Mouse (Mus musculus) granulocyte monocyte progenitor cell, adult 5-6 weeks (primary cell): ENCODE measurements around the gene Por. TPM values are rescaled to one million over a fixed set of nuclear protein-coding genes. Genes with fewer than 3 reads are reported as not detected.

Experiments used
- ATAC-seq: replicated peaks from 2 replicates; pipeline ENCODE4 v1.8.0; 2016; ENCODE audit warnings: mild to moderate bottlenecking, moderate TSS enrichment, inconsistent platforms; ENCODE audit not compliant: poor library complexity, severe bottlenecking
- total RNA-seq, 2 experiments: library from RNA; stranded (forward) in 1 of 2; stranded (reverse) in 1 of 2; fragments of 200-712, 200-1000 nt in 1 of 2; fragments of >200 nt in 1 of 2; fragmentation: Nextera tagmentation in 1 of 2; gene quantifications; 2 replicates each; pipeline ENCODE4 v1.2.3; 2014 to 2017

Gene Por
- total RNA-seq, 2 experiments from 2014 or later: 26.7 to 28.7 TPM

GRCm38 (mm10) chr5:135724536-135725322, 54.9 kb downstream of the Por start:
- ATAC-seq: no peak

GRCm38 (mm10) chr5:135725391-135725841, 55.6 kb downstream of the Por start:
- no peak for ATAC-seq

GRCm38 (mm10) chr5:135725991-135726390, 56.2 kb downstream of the Por start:
- ATAC-seq: no peak

- no peak for ATAC-seq
Observed at GRCm38 (mm10) chr5:135726641-135727346, 57.0 kb downstream of the Por start.

DNA sequence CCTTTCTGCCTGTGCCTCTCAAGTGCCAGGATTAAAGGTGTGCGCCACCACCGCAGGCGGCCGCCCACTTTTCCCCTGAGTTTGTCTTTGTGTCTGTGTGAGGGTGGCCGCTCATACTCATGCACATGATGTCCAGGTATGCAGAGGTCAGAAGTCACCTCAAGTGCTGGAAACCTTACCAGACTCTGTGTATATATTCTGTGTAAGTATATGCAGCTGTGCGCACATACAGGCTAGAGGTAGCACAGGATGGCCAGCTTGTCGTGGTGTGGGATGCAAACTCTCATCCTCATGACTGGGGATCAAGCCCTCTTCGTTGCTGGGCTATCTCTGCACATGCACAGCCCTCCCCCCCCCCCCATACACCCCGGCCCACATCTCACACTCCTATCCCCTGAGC, 58.0 kb downstream of the Por start:
- no peak for ATAC-seq

- ATAC-seq: no peak
Observed at GRCm38 (mm10) chr5:135728361-135728760, 58.5 kb downstream of the Por start.

DNA sequence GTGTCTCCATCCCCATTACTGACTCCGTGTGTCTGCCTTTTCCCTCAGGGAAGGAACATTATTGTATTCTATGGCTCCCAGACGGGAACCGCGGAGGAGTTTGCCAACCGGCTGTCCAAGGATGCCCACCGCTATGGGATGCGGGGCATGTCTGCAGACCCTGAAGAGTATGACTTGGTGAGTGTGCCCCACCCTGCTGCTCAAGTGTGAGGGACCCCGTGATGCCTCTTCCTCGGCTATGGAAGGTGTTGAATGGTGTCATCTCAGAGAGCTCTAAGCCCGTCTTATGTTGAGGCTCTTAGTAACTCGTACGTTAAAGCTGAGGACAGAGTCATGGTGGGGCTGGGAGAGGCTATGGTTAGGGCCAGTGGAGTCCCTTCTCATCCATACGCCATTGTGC, 59.5 kb downstream of the Por start:
- ATAC-seq: no peak

GRCm38 (mm10) chr5:135730278-135730677, 60.4 kb downstream of the Por start:
- no peak for ATAC-seq

GRCm38 (mm10) chr5:135730916-135731315, 61.1 kb downstream of the Por start:
- ATAC-seq: no peak

- no peak for ATAC-seq
Observed at GRCm38 (mm10) chr5:135731322-135731721, 61.5 kb downstream of the Por start.

DNA sequence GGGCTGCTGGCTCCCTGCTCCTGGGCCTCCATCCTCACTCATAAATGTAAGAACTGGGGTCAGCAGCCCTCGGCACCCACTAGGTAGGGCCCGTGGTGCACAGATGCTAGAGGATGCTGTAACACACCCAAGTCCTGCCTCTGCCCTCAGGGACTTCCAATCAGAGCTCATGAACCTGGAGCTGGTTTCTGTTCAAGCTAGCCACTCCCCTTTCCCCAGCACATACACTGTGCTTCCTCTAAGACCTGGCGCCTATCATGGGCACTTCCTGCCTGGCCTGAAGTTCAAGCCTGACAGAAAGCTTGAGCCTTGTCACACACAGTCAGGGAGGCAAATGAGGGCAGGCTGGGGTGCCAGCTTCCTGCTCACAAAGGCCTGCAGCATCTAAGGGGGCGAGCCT, 63.2 kb downstream of the Por start:
- no peak for ATAC-seq

DNA sequence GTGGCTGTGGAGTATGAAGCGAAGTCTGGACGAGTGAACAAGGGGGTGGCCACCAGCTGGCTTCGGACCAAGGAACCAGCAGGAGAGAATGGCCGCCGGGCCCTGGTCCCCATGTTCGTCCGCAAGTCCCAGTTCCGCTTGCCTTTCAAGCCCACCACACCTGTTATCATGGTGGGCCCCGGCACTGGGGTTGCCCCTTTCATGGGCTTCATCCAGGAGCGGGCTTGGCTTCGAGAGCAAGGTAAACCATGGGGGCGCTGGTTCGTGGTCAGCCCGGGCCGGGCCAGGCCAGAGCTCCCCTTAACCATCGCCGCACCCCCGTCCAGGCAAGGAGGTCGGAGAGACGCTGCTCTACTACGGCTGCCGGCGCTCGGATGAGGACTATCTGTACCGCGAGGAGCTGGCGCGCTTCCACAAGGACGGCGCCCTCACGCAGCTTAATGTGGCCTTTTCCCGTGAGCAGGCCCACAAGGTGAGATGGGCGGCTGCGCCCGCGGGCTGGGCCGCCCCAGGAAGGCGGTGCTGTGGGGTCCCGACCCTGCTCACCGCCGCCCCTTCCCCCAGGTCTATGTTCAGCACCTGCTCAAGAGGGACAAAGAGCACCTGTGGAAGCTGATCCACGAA, 64.3 kb downstream of the Por start:
- ATAC-seq: no peak

DNA sequence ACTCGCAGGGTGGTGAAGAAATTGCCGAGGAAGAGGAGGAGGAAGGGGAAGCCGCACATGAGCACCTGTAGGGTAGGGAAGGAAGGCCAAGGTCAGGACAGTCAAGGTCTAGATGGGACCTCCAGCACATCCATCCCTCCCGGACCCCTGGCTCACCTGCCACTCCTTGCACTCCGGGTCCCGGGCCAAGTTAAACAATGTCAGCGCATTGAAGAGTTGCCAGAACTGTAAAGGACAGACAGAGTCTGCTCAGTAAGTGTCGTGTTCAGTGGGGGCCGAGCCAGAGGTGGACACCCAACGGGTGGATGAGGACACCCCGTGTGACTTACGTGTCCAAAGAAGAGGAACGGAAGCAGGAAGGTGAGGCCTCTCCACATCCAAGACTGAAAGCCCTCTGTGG, 65.9 kb downstream of the Por start:
- no peak for ATAC-seq

DNA sequence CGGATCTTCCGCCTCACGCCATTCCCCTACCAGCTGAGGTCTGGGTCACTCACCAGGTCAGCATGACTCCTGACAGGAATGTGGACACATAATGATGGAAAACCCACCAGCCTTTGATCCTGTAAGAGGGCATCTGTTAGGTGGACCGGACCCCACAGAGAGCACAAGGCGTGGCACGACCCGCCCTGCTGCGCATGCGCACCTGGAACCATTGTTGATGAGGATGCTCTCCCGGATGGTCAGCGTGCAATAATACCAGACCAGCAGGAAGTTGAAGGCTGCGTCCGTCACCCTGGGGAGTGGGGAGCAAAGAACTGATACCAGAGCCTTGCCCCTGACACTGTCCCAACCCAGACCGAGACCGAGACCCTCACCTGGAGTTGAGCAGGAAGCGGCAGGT, 66.7 kb downstream of the Por start:
- ATAC-seq: no peak

GRCm38 (mm10) chr5:135737154-135737553, 67.3 kb downstream of the Por start:
- ATAC-seq: no peak

- no peak for ATAC-seq
Observed at GRCm38 (mm10) chr5:135738266-135738665, 68.4 kb downstream of the Por start.

DNA sequence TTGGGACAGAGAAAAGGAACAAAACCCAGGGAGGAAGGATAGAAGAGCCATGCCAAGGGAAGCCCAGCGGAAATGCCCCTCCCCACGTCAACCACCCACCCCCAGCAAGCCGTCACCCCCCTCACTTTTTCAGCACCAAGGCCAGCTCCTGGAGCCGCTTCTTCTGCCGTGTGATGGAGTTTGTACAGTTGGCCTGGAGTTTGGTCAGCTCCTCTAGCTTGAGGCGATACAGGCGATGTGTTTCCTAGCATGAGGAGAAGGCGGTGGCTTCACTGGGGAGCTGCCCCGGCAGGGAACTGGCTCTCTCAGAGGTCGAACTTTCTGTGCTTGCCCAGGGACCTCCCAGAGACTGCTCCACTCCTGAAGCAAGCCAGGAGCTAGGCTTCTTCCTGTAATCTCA, 72.3 kb downstream of the Por start:
- ATAC-seq: no peak

DNA sequence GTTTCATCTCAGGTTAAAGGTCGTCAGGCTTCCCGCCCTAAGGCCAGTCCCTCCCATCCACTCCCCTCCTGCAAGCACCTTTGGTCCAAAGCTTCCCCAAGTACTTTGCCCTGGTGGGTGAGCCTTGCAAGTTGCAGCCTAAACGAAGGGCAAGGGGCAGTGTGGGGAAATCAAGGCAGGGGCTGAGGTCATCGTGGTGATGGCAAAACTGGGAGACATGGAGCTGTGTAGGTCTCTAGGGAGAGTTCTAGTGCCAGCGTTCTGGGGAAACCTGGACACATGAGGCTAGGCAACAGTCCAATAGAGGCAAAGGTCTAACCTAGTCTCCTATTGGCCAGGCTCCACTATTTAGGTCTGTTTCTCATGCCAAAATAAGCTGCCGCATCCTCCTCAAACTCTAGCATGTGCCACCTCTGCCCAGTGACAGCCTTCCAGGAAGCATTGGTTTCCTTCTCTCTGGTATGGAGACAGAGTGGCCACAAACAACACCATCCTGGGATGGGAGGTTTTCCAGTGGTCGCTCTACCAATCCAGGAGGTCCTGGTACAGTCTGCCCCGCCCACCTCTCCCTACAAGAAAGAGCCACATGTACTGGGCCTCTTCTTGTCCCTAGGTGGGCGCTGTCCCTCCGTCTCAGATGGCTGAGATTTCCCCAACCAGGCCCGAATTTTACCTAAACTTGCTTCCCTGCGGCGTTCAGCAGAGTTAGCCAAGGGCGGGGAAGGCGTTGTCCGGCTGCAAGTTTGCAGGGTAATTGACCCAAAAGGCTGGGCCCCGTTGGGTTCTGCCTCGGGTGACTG, 73.3 kb downstream of the Por start:
- ATAC-seq: peak; percentile 53

GRCm38 (mm10) chr5:135743741-135744609, 74.1 kb downstream of the Por start, which contains the start of gene Tmem120a:
TSS of gene Tmem120a (minus strand) at chr5:135744448.
- peak; percentile 98 for ATAC-seq
